Mouse (Mus musculus): ENCODE data around the gene Nr4a1.

- no peak for TF ChIP-seq CTCF (IDR thresholded peaks at IDR 0.05; ENCODE audit: extremely low read depth, insufficient read depth, insufficient read length, insufficient replicate concordance)
- no peak for TF ChIP-seq POLR2A (IDR thresholded peaks at IDR 0.05; ENCODE audit: low read depth, low read length)
Observed at GRCm38 (mm10) chr15:101320618-101321041, 66.6 kb downstream of the Nr4a1 start.
